10 mouse cellular contexts compared by ENCODE assay signal in genomic region chr7:4844917-4845309, GRCm38 (mm10). TPM values are rescaled to one million over a fixed set of nuclear protein-coding genes. Genes with fewer than 3 reads are reported as not detected.
DNase-seq lines count a peak whose midpoint lies in the region; ATAC-seq and TF ChIP-seq lines count a peak whose summit lies in the region.
"Had no signal": no experiment of that assay in that cellular context is flagged by ENCODE, and none has a peak within 500 bp of the region (broad histone marks: within the 10 kb centered on the region; RNA-seq: fewer than 3 reads in every experiment).

No protein-coding gene starts in this region.

- H3K9me3 ChIP-seq in forebrain, embryonic 11.5 days (ENCODE audit: control insufficient read depth, low read length): no peaks in the 10 kb centered on the region; the same call in 1 of the 2 replicates
- no peaks in the 10 kb centered on the region for H3K9me3 ChIP-seq in hindbrain, postnatal 0 days (ENCODE audit: low read length)
- no peaks in the 10 kb centered on the region; the same call in 1 of the 2 replicates for H3K9me3 ChIP-seq in lung, embryonic 16.5 days (ENCODE audit: control insufficient read depth, low read length)
- H3K9me3 ChIP-seq: G1E had no signal

- H3K4me1 ChIP-seq in forebrain, embryonic 11.5 days (replicated peaks; ENCODE audit: control insufficient read depth, insufficient read depth, low read length): peaks cover 16% of the 10 kb centered on the region; the same call in 1 of the 2 replicates
- 0 out of 2 replicates have a peak, but pooled peaks cover 6% of the 10 kb centered on the region for H3K4me1 ChIP-seq in hindbrain, postnatal 0 days (ENCODE audit: insufficient read depth, low read length)
- H3K4me1 ChIP-seq in lung, embryonic 16.5 days (replicated peaks; ENCODE audit: control insufficient read depth, insufficient read depth, low read length): peaks cover 17% of the 10 kb centered on the region

- no peak overlapping the region for H3K27ac ChIP-seq in forebrain, embryonic 11.5 days (ENCODE audit: low read depth, low read length)
- peak overlapping the region; percentile 77 for H3K27ac ChIP-seq in hindbrain, postnatal 0 days
- no peak overlapping the region for H3K27ac ChIP-seq in lung, embryonic 16.5 days (ENCODE audit: low read length)
- H3K27ac ChIP-seq: macrophage had no signal

- H3K36me3 ChIP-seq in forebrain, embryonic 11.5 days (ENCODE audit: control insufficient read depth, insufficient read depth, low read length): no peaks in the 10 kb centered on the region
- H3K36me3 ChIP-seq in hindbrain, postnatal 0 days (ENCODE audit: insufficient read depth, low read length): no peaks in the 10 kb centered on the region
- no peaks in the 10 kb centered on the region for H3K36me3 ChIP-seq in lung, embryonic 16.5 days (ENCODE audit: control insufficient read depth, insufficient read depth, low read length)
- H3K36me3 ChIP-seq: G1E had no signal

- H3K4me2 ChIP-seq in forebrain, embryonic 11.5 days (ENCODE audit: low read depth, low read length, severe bottlenecking): peak overlapping the region; percentile 96
- peak overlapping the region; percentile 86 for H3K4me2 ChIP-seq in hindbrain, postnatal 0 days (ENCODE audit: low read depth, low read length)
- H3K4me2 ChIP-seq in lung, embryonic 16.5 days (ENCODE audit: low read depth, low read length): peak overlapping the region; percentile 82

- H3K9ac ChIP-seq in forebrain, embryonic 11.5 days (ENCODE audit: low read length): peak overlapping the region; percentile 50
- H3K9ac ChIP-seq in hindbrain, postnatal 0 days (replicated peaks; ENCODE audit: low read length): peak overlapping the region; percentile 63
- H3K9ac ChIP-seq in lung, embryonic 16.5 days (ENCODE audit: low read length): peak overlapping the region; percentile 49

- H3K4me3 ChIP-seq in forebrain, embryonic 11.5 days (ENCODE audit: low read depth, low read length): peak overlapping the region; percentile 49
- H3K4me3 ChIP-seq in hindbrain, postnatal 0 days (ENCODE audit: low read length): peak overlapping the region; percentile 57
- H3K4me3 ChIP-seq in lung, embryonic 16.5 days (ENCODE audit: low read length): peak overlapping the region; percentile 48

- WGBS in forebrain, embryonic 11.5 days: 2% methylated on average over 13 of the region's 13 CpGs
- under 1% methylated on average over 13 of the region's 13 CpGs for WGBS in hindbrain, postnatal 0 days
- WGBS in lung, embryonic 16.5 days: under 1% methylated on average over 13 of the region's 13 CpGs

- TF ChIP-seq CTCF in hindbrain, postnatal 0 days (IDR thresholded peaks at IDR 0.05; ENCODE audit: low read depth): no peak

- ATAC-seq in forebrain, embryonic 11.5 days (replicated peaks; ENCODE audit: low FRiP score): peak; percentile 80
- ATAC-seq in hindbrain, postnatal 0 days: peak; percentile 88
- peak; percentile 86 for ATAC-seq in lung, embryonic 16.5 days (ENCODE audit: low read depth)

- DNase-seq in ovary, postnatal 36 days (ENCODE audit: low spot score): peak; percentile 52
- DNase-seq in ovary, postnatal 10 days (ENCODE audit: low spot score): no peak
- peak; percentile 89 for DNase-seq in forebrain, embryonic 11.5 days (ENCODE audit: low spot score)
- DNase-seq in hindbrain, postnatal 0 days (ENCODE audit: low spot score): peak; percentile 95
- peak; percentile 89 for DNase-seq in layer of hippocampus, postnatal 36 days
- peak; percentile 95 for DNase-seq in right cerebral cortex, adult 2 months (ENCODE audit: low spot score in 2 of 2)
- no peak for DNase-seq in gastrocnemius, postnatal 25 days

- H3K27me3 ChIP-seq in forebrain, embryonic 11.5 days (ENCODE audit: control insufficient read depth, insufficient read depth, low read length): peaks cover 24% of the 10 kb centered on the region
- no peaks in the 10 kb centered on the region for H3K27me3 ChIP-seq in hindbrain, postnatal 0 days (ENCODE audit: insufficient read depth, low read length)
- peaks cover 43% of the 10 kb centered on the region for H3K27me3 ChIP-seq in lung, embryonic 16.5 days (ENCODE audit: control insufficient read depth, insufficient read depth, low read depth, low read length)

RNA-seq across cellular contexts. Expression of gene Shisa7, which starts 0.4 kb away (rescaled TPM):
- 2.2 and 3.0 TPM in 2 replicates for polyA plus RNA-seq in forebrain, embryonic 11.5 days (2014; fragmentation: Nextera tagmentation; extraction: Ambion mirVana)
- total RNA-seq in hindbrain, postnatal 0 days (2014; rRNA removed): 46.3 and 49.3 TPM in 2 replicates
- 5.7 and 6.9 TPM in 2 replicates for polyA plus RNA-seq in hindbrain, postnatal 0 days (2015; fragmentation: Nextera tagmentation; extraction: Ambion mirVana)
- total RNA-seq in layer of hippocampus, postnatal 36 days (2021): 100 to 1,000 TPM; 176 to 202 TPM
- polyA plus RNA-seq in lung, embryonic 16.5 days (2015; fragmentation: Nextera tagmentation; extraction: Ambion mirVana): 0.99 and 1.2 TPM in 2 replicates
- not detected for total RNA-seq in gastrocnemius, postnatal 25 days (2021)
- polyA plus RNA-seq: G1E, macrophage had no signal

RNA-seq across cellular contexts. Expression of gene Isoc2b, which starts 25.1 kb away (rescaled TPM):
- 2.0 and 3.2 TPM in 2 replicates for polyA plus RNA-seq in forebrain, embryonic 11.5 days (2014; fragmentation: Nextera tagmentation; extraction: Ambion mirVana)
- 2.2 and 3.1 TPM in 2 replicates for total RNA-seq in hindbrain, postnatal 0 days (2014; rRNA removed)
- 3.5 and 3.7 TPM in 2 replicates for polyA plus RNA-seq in hindbrain, postnatal 0 days (2015; fragmentation: Nextera tagmentation; extraction: Ambion mirVana)
- 1 to 10 TPM; 4.0 to 7.8 TPM for total RNA-seq in layer of hippocampus, postnatal 36 days (2021)
- polyA plus RNA-seq in lung, embryonic 16.5 days (2015; fragmentation: Nextera tagmentation; extraction: Ambion mirVana): 14.1 and 15.7 TPM in 2 replicates
- total RNA-seq in gastrocnemius, postnatal 25 days (2021): 1 to 10 TPM; 4.3 to 4.5 TPM

RNA-seq across cellular contexts. Expression of gene Isoc2a, which starts 32.0 kb away (rescaled TPM):
- 0.69 and 0.75 TPM in 2 replicates for polyA plus RNA-seq in forebrain, embryonic 11.5 days (2014; fragmentation: Nextera tagmentation; extraction: Ambion mirVana)
- total RNA-seq in hindbrain, postnatal 0 days (2014; rRNA removed): 8.3 and 12.2 TPM in 2 replicates
- 0.43 and 0.76 TPM in 2 replicates for polyA plus RNA-seq in hindbrain, postnatal 0 days (2015; fragmentation: Nextera tagmentation; extraction: Ambion mirVana)
- total RNA-seq in layer of hippocampus, postnatal 36 days (2021): 10 to 100 TPM; 11.4 to 13.6 TPM
- polyA plus RNA-seq in lung, embryonic 16.5 days (2015; fragmentation: Nextera tagmentation; extraction: Ambion mirVana): 0.87 and 1.3 TPM in 2 replicates
- 10 to 100 TPM; 21.4 to 24.3 TPM for total RNA-seq in gastrocnemius, postnatal 25 days (2021)

RNA-seq across cellular contexts. Expression of gene Ube2s, which starts 32.5 kb away (rescaled TPM):
- polyA plus RNA-seq in forebrain, embryonic 11.5 days (2014; fragmentation: Nextera tagmentation; extraction: Ambion mirVana): 476 and 526 TPM in 2 replicates
- total RNA-seq in hindbrain, postnatal 0 days (2014; rRNA removed): 264 and 324 TPM in 2 replicates
- polyA plus RNA-seq in hindbrain, postnatal 0 days (2015; fragmentation: Nextera tagmentation; extraction: Ambion mirVana): 223 and 233 TPM in 2 replicates
- total RNA-seq in layer of hippocampus, postnatal 36 days (2021): 100 to 1,000 TPM; 103 to 109 TPM
- 355 and 372 TPM in 2 replicates for polyA plus RNA-seq in lung, embryonic 16.5 days (2015; fragmentation: Nextera tagmentation; extraction: Ambion mirVana)
- 10 to 100 TPM; 65.5 to 67.9 TPM for total RNA-seq in gastrocnemius, postnatal 25 days (2021)

RNA-seq across cellular contexts. Expression of gene Rpl28, which starts 52.2 kb away (rescaled TPM):
- 203 and 220 TPM in 2 replicates for polyA plus RNA-seq in forebrain, embryonic 11.5 days (2014; fragmentation: Nextera tagmentation; extraction: Ambion mirVana)
- 145 and 147 TPM in 2 replicates for total RNA-seq in hindbrain, postnatal 0 days (2014; rRNA removed)
- 304 and 315 TPM in 2 replicates for polyA plus RNA-seq in hindbrain, postnatal 0 days (2015; fragmentation: Nextera tagmentation; extraction: Ambion mirVana)
- total RNA-seq in layer of hippocampus, postnatal 36 days (2021): 100 to 1,000 TPM; 454 to 487 TPM
- polyA plus RNA-seq in lung, embryonic 16.5 days (2015; fragmentation: Nextera tagmentation; extraction: Ambion mirVana): 337 and 342 TPM in 2 replicates
- 100 to 1,000 TPM; 442 to 471 TPM for total RNA-seq in gastrocnemius, postnatal 25 days (2021)

Comparison
In these comparisons a context has a peak if more than half of its experiments do, and no peak if none do; other contexts are left out.
1. DNase-seq: peak in ovary, postnatal 36 days (single experiment), forebrain, embryonic 11.5 days (single experiment), hindbrain, postnatal 0 days (single experiment), layer of hippocampus, postnatal 36 days (2 of 2) and right cerebral cortex, adult 2 months (2 of 2); none in ovary, postnatal 10 days (single experiment) and gastrocnemius, postnatal 25 days (single experiment).
2. RNA of gene Shisa7, which starts 0.4 kb away (total RNA-seq): 176 to 202 TPM in layer of hippocampus, postnatal 36 days and 46.3 to 49.3 TPM in hindbrain, postnatal 0 days; not detected in gastrocnemius, postnatal 25 days; every median in the first group is over 10 times any median in the second.
3. Peak in every context shown above with its lines, with median percentiles within 50 percentile points of each other: ATAC-seq, H3K4me2 ChIP-seq, H3K4me3 ChIP-seq and H3K9ac ChIP-seq.